Mouse (Mus musculus): ENCODE results near the gene Aak1. TPM values are rescaled to one million over a fixed set of nuclear protein-coding genes. Genes with fewer than 3 reads are reported as not detected.

Aak1 gene
- total RNA-seq, 1 experiment from 2014 or later: 12.2 TPM

GRCm38 (mm10) chr6:86884230-86884629, 34.9 kb downstream of the Aak1 start:
- 0 out of 2 replicates have a peak, but pooled peaks have one; percentile 36 for ATAC-seq (replicated peaks; ENCODE audit: low read depth, poor library complexity, severe bottlenecking)

GRCm38 (mm10) chr6:86884746-86885145, 35.4 kb downstream of the Aak1 start:
- ATAC-seq (replicated peaks; ENCODE audit: low read depth, poor library complexity, severe bottlenecking): peak; percentile 58; the same call in 1 of the 2 replicates

DNA sequence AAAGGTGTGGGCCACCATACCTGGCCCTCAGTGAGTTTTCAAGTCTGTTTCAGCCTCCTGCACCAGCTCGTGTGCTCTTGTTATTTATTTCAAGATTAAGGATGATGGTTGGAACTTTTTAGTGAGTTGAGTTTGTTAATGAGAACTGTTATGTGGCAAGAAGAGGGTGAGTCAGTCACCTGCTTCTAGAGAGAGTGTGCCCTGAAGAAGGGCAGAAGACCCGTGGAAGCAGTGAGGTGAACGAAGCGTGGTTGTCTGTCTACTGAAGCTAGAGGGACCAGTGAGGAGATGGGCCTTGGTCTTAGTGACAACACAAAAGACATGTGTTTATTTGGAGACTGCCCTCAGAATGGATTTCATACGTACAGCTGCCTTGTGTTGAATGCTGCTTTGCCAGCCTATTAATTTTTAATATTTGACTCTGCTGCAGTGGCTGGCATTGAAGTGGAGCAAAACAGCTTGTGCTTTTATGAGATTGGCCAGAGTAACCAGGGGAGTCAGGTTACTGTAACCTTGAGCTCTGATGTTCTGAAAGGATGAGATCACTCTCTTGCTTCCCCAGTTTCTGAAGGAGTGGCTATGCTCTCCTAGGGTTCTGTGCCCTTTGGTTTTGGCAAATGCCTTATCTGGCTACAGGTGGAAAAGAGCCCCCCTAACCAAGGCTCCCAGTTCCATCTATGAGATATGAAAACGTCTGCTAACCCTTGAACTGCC, 36.7 kb downstream of the Aak1 start:
- ATAC-seq (replicated peaks; ENCODE audit: low read depth, poor library complexity, severe bottlenecking): no peak

DNA sequence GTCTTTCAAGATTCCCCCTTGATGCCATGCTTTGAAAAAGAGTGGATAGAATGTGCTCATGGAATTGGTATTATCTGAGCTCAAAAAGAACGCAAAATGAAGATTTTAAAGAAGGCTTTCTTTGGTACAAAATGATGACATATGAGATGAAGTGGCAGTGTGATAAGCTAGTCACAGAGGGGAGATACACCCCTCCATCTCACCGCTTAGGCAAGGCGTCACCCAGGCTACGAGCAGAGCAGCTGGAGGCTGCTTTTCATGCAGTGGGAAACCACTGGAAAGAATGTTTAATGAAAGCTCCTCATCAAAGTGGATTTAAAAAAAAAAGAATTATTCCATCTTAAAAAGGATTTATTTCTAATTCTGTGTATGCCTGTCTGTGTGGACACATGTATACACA, 37.5 kb downstream of the Aak1 start:
- no peak for ATAC-seq (replicated peaks; ENCODE audit: low read depth, poor library complexity, severe bottlenecking)

- ATAC-seq (replicated peaks; ENCODE audit: low read depth, poor library complexity, severe bottlenecking): no peak
Measured at GRCm38 (mm10) chr6:86897520-86897919, 48.2 kb downstream of the Aak1 start.

DNA sequence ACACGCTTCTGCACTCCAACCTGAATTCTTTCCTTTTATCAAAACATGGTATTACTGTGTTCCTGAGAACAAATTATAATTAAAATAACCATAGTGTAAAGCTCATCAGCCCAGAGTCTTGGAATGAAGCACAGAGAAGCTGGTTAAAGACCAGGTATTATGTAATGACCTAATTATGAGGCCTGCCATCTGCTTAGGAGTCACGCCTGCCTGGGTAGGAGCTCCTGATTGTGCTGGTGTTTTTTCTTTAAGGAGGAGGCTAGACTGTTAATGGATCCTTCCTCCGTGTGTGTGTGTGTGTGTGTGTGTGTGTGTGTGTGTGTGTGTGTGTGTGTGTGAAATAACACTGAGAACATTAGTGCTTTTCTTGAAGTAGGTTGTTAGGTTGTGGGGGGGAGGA, 49.7 kb downstream of the Aak1 start:
- no peak for ATAC-seq (replicated peaks; ENCODE audit: low read depth, poor library complexity, severe bottlenecking)

GRCm38 (mm10) chr6:86899965-86900364, 50.6 kb downstream of the Aak1 start:
- no peak for ATAC-seq (replicated peaks; ENCODE audit: low read depth, poor library complexity, severe bottlenecking)

GRCm38 (mm10) chr6:86900546-86900945, 51.2 kb downstream of the Aak1 start:
- no peak; the same call in 1 of the 2 replicates for ATAC-seq (replicated peaks; ENCODE audit: low read depth, poor library complexity, severe bottlenecking)

GRCm38 (mm10) chr6:86905500-86905899, 56.2 kb downstream of the Aak1 start:
- no peak for ATAC-seq (replicated peaks; ENCODE audit: low read depth, poor library complexity, severe bottlenecking)

DNA sequence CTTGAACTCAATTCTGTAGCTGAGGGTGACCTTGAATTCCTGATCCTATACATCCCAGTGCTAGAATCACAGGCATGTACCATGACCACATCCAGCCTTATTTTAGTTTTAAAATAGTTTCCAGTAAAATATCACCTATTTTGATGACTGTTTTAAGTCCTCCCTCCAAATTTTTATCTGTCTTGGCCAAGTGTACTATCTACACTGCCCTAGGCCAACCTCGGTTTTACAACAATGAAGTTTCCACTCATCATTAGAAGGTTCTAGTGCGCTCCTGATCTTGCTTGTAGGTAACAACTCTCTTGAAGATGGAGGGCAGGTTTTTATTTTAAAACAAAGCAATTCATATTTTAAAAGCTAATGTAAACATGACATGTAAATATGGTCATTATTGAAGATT, 57.9 kb downstream of the Aak1 start:
- ATAC-seq (replicated peaks; ENCODE audit: low read depth, poor library complexity, severe bottlenecking): no peak

DNA sequence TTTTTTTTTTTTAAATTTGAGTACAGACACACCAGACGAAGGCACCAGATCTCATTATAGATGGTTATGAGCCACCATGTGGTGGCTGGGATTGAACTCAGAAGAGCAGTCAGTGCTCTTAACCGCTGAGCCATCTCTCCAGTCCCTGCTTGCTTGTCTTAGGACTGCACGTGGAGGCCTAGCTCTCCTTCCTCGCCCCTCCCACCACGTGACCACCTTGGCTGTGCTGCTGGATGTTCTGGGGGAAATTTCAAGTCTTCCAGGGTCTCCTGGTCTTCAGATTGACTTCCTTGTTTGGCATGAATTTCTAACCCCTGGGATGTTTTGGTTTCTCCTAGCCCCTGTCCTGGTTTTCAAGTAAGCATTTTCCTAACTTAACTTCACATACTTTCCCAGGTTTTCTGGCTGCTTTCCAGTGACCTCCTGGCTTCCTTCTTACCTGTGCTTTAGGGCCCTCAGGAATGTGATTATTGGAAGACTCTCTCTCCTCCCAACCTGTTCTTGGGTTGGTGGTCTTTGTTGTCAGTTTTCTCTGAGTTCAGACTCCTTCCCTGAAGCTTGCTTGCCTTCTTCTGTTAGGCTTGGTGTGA, 59.3 kb downstream of the Aak1 start:
- no peak for ATAC-seq (replicated peaks; ENCODE audit: low read depth, poor library complexity, severe bottlenecking)

GRCm38 (mm10) chr6:86909881-86910280, 60.6 kb downstream of the Aak1 start:
- no peak for ATAC-seq (replicated peaks; ENCODE audit: low read depth, poor library complexity, severe bottlenecking)

- no peak for ATAC-seq (replicated peaks; ENCODE audit: low read depth, poor library complexity, severe bottlenecking)
Measured at GRCm38 (mm10) chr6:86916157-86916820, 67.0 kb downstream of the Aak1 start.

GRCm38 (mm10) chr6:86917231-86917630, 67.9 kb downstream of the Aak1 start:
- no peak for ATAC-seq (replicated peaks; ENCODE audit: low read depth, poor library complexity, severe bottlenecking)

GRCm38 (mm10) chr6:86918058-86918835, 68.9 kb downstream of the Aak1 start:
- no peak for ATAC-seq (replicated peaks; ENCODE audit: low read depth, poor library complexity, severe bottlenecking)

GRCm38 (mm10) chr6:86921880-86922279, 72.6 kb downstream of the Aak1 start:
- ATAC-seq (replicated peaks; ENCODE audit: low read depth, poor library complexity, severe bottlenecking): peak; percentile 95

DNA sequence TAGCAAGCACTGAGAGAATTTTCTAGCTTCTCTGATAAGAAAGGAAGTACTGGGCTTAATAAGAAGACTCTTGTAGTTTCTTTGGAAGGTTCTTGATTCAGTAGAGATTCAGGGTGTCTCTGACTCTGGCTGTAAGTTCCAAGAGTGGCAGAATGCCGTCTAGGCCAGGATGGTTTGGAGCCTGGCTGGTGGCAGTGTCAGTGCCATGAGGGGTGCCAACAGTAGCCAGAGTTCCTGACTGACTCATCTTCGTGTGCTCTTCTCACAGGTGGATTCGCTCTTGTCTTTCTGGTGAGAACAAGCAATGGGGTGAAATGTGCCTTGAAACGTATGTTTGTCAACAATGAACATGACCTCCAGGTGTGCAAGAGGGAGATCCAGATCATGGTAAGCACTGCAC, 75.4 kb downstream of the Aak1 start:
- ATAC-seq (replicated peaks; ENCODE audit: low read depth, poor library complexity, severe bottlenecking): no peak

GRCm38 (mm10) chr6:86934541-86934940, 85.2 kb downstream of the Aak1 start:
- ATAC-seq (replicated peaks; ENCODE audit: low read depth, poor library complexity, severe bottlenecking): no peak

- no peak for ATAC-seq (replicated peaks; ENCODE audit: low read depth, poor library complexity, severe bottlenecking)
Measured at GRCm38 (mm10) chr6:86939797-86940196, 90.5 kb downstream of the Aak1 start.

DNA sequence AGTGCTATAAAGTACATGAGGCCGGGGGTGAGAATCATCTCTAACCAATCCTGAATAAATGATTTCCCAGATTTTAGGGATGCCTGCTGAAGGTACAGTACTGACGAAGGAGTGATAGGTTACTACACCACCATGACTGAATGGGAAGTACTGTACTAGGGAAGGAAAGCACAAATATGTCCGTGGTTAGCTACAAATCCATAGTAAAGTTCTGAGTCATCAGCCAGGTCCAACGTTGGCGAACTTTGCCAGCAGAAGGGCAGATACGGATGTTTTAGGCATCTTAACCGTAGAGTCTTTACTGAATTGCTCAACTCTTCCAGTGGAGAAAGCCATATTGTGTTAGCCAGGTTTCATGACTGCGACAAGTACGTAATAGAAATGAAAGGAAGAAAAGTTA, 91.6 kb downstream of the Aak1 start:
- ATAC-seq (replicated peaks; ENCODE audit: low read depth, poor library complexity, severe bottlenecking): no peak

DNA sequence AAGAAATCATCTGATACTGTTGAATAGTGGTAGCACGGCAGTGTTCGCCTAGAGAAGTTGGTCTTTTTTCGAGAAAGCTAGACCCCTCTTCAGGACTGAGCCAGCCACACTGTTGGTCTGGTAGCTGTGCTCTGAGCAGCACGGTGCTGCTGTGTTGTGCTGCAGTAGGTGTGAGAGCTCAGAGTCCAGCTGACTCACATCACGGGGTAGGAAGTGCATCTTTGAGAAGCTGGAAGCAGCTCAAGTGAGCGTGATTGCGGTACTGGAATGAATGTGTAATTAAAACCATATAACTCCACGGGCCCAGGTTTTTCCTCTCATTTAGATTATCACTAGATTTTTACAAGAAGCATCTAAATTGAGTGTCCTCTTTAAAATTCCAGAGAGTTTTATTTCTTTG, 97.8 kb downstream of the Aak1 start:
- ATAC-seq (replicated peaks; ENCODE audit: low read depth, poor library complexity, severe bottlenecking): no peak

Measured in common myeloid progenitor, adult 5-6 weeks (primary cell).